Mouse (Mus musculus) gonadal fat pad, adult 2 months (tissue): Measurements from ENCODE around the gene Mbnl1. TPM values are rescaled to one million over a fixed set of nuclear protein-coding genes. Genes with fewer than 3 reads are reported as not detected.

Experiments
- DNase-seq: peaks from one replicate; pipeline ENCODE4 v3.0.0-alpha.2; 2012; ENCODE audit warnings: low read depth
- polyA plus RNA-seq: library from polyadenylated mRNA; depleted of rRNA; stranded (reverse); fragments of >200 nt; gene quantifications from 2 replicates; pipeline ENCODE4 v1.2.3, GENCODE M21; 2012

Gene Mbnl1
- polyA plus RNA-seq, 1 experiment = 87.2 TPM

GRCm38 (mm10) chr3:60608952-60609403, 136.3 kb downstream of the Mbnl1 start:
- no peak for DNase-seq

GRCm38 (mm10) chr3:60611839-60612238, 139.2 kb downstream of the Mbnl1 start:
- no peak for DNase-seq

GRCm38 (mm10) chr3:60613121-60613520, 140.5 kb downstream of the Mbnl1 start:
- DNase-seq = no peak

- DNase-seq = no peak
Observed at GRCm38 (mm10) chr3:60614516-60614915, 141.9 kb downstream of the Mbnl1 start.

GRCm38 (mm10) chr3:60615057-60615606, 142.5 kb downstream of the Mbnl1 start:
- no peak for DNase-seq

- DNase-seq = no peak
Observed at GRCm38 (mm10) chr3:60615615-60616014, 143.0 kb downstream of the Mbnl1 start.

- DNase-seq = no peak
Observed at GRCm38 (mm10) chr3:60616147-60616546, 143.5 kb downstream of the Mbnl1 start.

- DNase-seq = peak; percentile 61
Observed at GRCm38 (mm10) chr3:60617643-60618042, 145.0 kb downstream of the Mbnl1 start.

- DNase-seq = no peak
Observed at GRCm38 (mm10) chr3:60620236-60620635, 147.6 kb downstream of the Mbnl1 start.

- DNase-seq = no peak
Observed at GRCm38 (mm10) chr3:60631183-60631582, 158.6 kb downstream of the Mbnl1 start.

- no peak for DNase-seq
Observed at GRCm38 (mm10) chr3:60631754-60632153, 159.1 kb downstream of the Mbnl1 start.

GRCm38 (mm10) chr3:60632796-60633466, 160.3 kb downstream of the Mbnl1 start:
- DNase-seq = no peak

- no peak for DNase-seq
Observed at GRCm38 (mm10) chr3:60638530-60638929, 165.9 kb downstream of the Mbnl1 start.

- no peak for DNase-seq
Observed at GRCm38 (mm10) chr3:60639135-60639534, 166.5 kb downstream of the Mbnl1 start.

GRCm38 (mm10) chr3:60642227-60642626, 169.6 kb downstream of the Mbnl1 start:
- DNase-seq = no peak

GRCm38 (mm10) chr3:60645531-60645930, 172.9 kb downstream of the Mbnl1 start:
- DNase-seq = no peak

GRCm38 (mm10) chr3:60648293-60648692, 175.7 kb downstream of the Mbnl1 start:
- no peak for DNase-seq

- DNase-seq = no peak
Observed at GRCm38 (mm10) chr3:60660762-60661161, 188.1 kb downstream of the Mbnl1 start.
